ENCODE assay signal across 23 mouse cellular contexts in genomic region chr8:10122749-10123148, GRCm38 (mm10).
"Had no signal": no experiment of that assay in that cellular context is flagged by ENCODE, and none has a peak within 500 bp of the region (broad histone marks: within the 10 kb centered on the region; RNA-seq: fewer than 3 reads in every experiment).

No protein-coding gene starts in this region.

- H3K4me3 ChIP-seq: layer of hippocampus, adult 2 months; limb, embryonic 10.5 days; limb, embryonic 13.5 days; liver, embryonic 12.5 days; liver, embryonic 15.5 days; lung, embryonic 15.5 days; megakaryocyte, embryonic 14.5 days; midbrain, embryonic 10.5 days; stomach, embryonic 15.5 days had no signal

- H3K9me3 ChIP-seq: limb, embryonic 10.5 days; limb, embryonic 13.5 days; liver, embryonic 12.5 days; liver, embryonic 15.5 days; lung, embryonic 15.5 days; midbrain, embryonic 10.5 days; stomach, embryonic 15.5 days had no signal

- H3K27ac ChIP-seq: kidney, postnatal 0 days; layer of hippocampus, adult 2 months; limb, embryonic 10.5 days; limb, embryonic 13.5 days; liver, embryonic 12.5 days; liver, embryonic 15.5 days; lung, embryonic 15.5 days; midbrain, embryonic 10.5 days; stomach, embryonic 15.5 days had no signal

- H3K4me2 ChIP-seq: limb, embryonic 13.5 days; liver, embryonic 12.5 days; liver, embryonic 15.5 days; lung, embryonic 15.5 days; stomach, embryonic 15.5 days had no signal

- H3K27me3 ChIP-seq: limb, embryonic 13.5 days; liver, embryonic 12.5 days; liver, embryonic 15.5 days; lung, embryonic 15.5 days; megakaryocyte, embryonic 14.5 days; stomach, embryonic 15.5 days had no signal

- ATAC-seq: liver, embryonic 12.5 days had no signal

- H3K36me3 ChIP-seq: limb, embryonic 10.5 days; limb, embryonic 13.5 days; liver, embryonic 12.5 days; liver, embryonic 15.5 days; lung, embryonic 15.5 days; midbrain, embryonic 10.5 days; stomach, embryonic 15.5 days had no signal

- H3K4me1 ChIP-seq: limb, embryonic 10.5 days; limb, embryonic 13.5 days; liver, embryonic 12.5 days; liver, embryonic 15.5 days; lung, embryonic 15.5 days; megakaryocyte, embryonic 14.5 days; midbrain, embryonic 10.5 days; stomach, embryonic 15.5 days had no signal

- H3K9ac ChIP-seq: limb, embryonic 13.5 days; liver, embryonic 12.5 days; liver, embryonic 15.5 days; lung, embryonic 15.5 days; stomach, embryonic 15.5 days had no signal

- DNase-seq: kidney, adult 18-20 months; kidney, adult 9 months; kidney, postnatal 25 days; layer of hippocampus, adult 9-11 months; liver; lung, adult 18-20 months; lung, postnatal 10 days; lung, postnatal 36 days; midbrain, embryonic 14.5 days; right cerebral cortex, postnatal 25 days; spleen, adult 18-20 months; thymus, adult 18-20 months; thymus, postnatal 36 days had no signal
